Mouse (Mus musculus): ENCODE measurements around the gene Trf. TPM values are rescaled to one million over a fixed set of nuclear protein-coding genes. Genes with fewer than 3 reads are reported as not detected.
"Not testable (repeated sequence)": the region's sequence is repeated elsewhere in the genome, so short reads cannot be mapped to it uniquely, and the experiment has no call there.

Gene Trf
- total RNA-seq, 2 experiments from 2014 or later, result 190 to 207 TPM

DNA sequence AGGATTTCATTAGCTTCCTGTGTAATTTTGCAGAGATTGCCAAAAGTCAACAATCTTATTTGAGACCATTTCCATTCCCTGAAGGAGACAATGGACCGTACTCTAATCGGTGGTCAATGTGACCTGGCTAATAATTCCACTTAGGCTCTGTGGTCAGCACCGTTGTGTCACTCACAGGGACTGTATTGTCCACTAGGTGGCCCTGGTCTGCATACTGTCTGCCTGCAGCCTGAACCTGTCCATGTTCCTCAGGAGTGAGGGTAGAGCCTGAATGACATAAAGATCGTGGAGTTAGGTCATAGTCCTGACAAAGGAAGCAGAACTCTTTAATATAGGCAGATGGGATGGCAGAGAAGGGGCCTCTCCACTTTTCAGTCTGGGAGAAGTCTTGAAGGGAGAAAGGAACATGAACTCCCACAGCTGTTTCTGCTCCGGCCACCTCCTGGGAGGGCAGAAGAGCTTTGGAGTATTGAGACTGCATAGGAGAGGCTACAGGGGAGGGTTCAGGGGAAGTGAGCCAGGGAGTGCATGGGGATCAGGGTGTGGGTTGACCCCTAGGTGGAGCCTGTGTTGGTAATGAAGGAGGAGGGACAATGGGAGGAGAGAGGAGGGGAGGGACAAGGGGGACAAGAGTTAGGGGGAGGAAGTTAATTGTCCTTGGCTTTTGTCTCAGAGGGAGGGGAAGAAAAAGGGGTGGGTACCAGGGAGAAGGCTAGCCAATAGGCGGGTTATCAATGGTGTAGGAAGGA is 55.3 kb downstream of the Trf start:
- peak; percentile 74 for TF ChIP-seq CTCF (conservative IDR thresholded peaks at IDR 0.05)
- H3K27ac ChIP-seq, result no peak overlapping the region
- H3K4me3 ChIP-seq, result no peak overlapping the region
- DNase-seq (ENCODE audit: low spot score in 2 of 2), result no peak

DNA sequence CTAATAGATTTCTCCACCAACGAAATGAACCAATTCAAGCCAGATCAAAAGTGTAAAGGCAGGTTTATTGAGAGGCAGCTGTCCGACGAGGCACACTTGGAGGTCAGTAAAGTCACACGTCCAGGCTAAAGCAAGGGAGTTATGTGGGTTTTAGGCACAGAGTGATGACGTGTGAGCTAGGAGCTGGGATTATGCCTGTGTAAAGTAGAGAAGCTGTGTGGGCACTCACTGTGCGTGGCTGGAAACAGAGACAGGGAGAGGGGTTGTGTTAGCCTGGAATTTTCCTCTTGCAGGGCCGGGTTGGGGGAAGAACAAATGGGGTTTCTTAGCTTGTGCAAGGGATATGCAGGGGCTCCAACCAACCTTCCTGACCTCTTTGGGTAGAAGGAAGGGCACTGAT is 61.5 kb downstream of the Trf start:
- Histone ChIP-seq H3K4me3 (no peak overlapping the region), H3K27ac (no peak overlapping the region)
- no peak for TF ChIP-seq CTCF (conservative IDR thresholded peaks at IDR 0.05)
- DNase-seq (ENCODE audit: low spot score in 2 of 2), result no peak

- no peak for DNase-seq (ENCODE audit: low spot score in 2 of 2)
- no peak overlapping the region for H3K4me3 ChIP-seq
Measured at GRCm38 (mm10) chr9:103168046-103168445, 62.2 kb downstream of the Trf start.

DNA sequence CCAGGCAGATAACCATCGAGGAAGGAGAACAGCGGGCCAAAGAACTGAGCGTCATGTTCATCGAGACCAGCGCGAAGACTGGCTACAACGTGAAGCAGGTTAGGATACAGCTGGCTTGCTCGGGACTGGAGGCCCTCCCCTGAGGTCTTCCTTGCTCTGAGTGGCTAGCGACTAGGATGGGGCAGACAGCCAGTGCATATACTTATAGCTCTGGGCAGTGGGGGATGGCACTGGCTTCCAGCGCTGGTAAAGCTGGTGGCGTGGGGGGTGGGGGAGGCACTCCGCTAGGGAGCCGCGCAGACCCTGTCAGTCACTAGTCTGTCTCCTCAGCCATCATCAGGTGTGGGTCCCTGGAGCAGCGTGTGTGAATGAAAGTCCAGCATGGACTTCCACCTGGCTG is 66.4 kb downstream of the Trf start:
- TF ChIP-seq CTCF (conservative IDR thresholded peaks at IDR 0.05), result no peak
- no peak for DNase-seq (ENCODE audit: low spot score in 2 of 2)
- no peak overlapping the region for H3K27ac ChIP-seq
- H3K4me3 ChIP-seq, result no peak overlapping the region

More at GRCm38 (mm10) chr9:103168046-103168445, 62.2 kb downstream of the Trf start:
- H3K27ac ChIP-seq, result peak overlapping the region; percentile 39; the same call in 1 of the 2 replicates
- TF ChIP-seq CTCF (conservative IDR thresholded peaks at IDR 0.05), result peak; percentile 15; the same call in 1 of the 2 replicates

- not testable (repeated sequence) for H3K27ac ChIP-seq; DNase-seq (ENCODE audit: low spot score in 2 of 2); H3K4me3 ChIP-seq
Measured at GRCm38 (mm10) chr9:103155158-103155557, 75.1 kb downstream of the Trf start.

GRCm38 (mm10) chr9:103154568-103154967 is 75.7 kb downstream of the Trf start:
- DNase-seq (ENCODE audit: low spot score in 2 of 2), result no peak
- TF ChIP-seq CTCF (conservative IDR thresholded peaks at IDR 0.05), result no peak
- no peak overlapping the region for H3K4me3 ChIP-seq
- H3K27ac ChIP-seq, result no peak overlapping the region

Other genes starting within 250 kb of the Trf start
- gene Slco2a1, start 241.7 kb downstream of the Trf start, total RNA-seq (2021), result 1 to 10 TPM; 2.0 to 3.2 TPM
- gene Rab6b, start 118.7 kb downstream of the Trf start, total RNA-seq (2021), result 100 to 1,000 TPM; 429 to 449 TPM
- 10 to 100 TPM; 18.5 to 21.0 TPM for gene Srprb, start 28.3 kb downstream of the Trf start, total RNA-seq (2021)
- 10 to 100 TPM; 10.8 to 11.3 TPM for gene Gm20425, start 137 bp downstream of the Trf start, total RNA-seq (2021)
- 1 to 10 TPM in 1 of 2 experiments, not detected in 1; 1.2 TPM for gene 1300017J02Rik, start 74.6 kb upstream of the Trf start, total RNA-seq (2021)
- gene Topbp1, start 74.8 kb upstream of the Trf start, total RNA-seq (2021), result 10 to 100 TPM; 22.4 to 22.7 TPM
- 10 to 100 TPM; 69.3 to 72.9 TPM for gene Cdv3, start 135.4 kb upstream of the Trf start, total RNA-seq (2021)
- gene Bfsp2, start 250.0 kb upstream of the Trf start, total RNA-seq (2021), result 1 to 10 TPM; 2.0 to 2.3 TPM

Data from layer of hippocampus, adult 2 months (tissue).